Mouse (Mus musculus) yolk sac, embryonic 10.5 days (tissue): ENCODE data around the gene Stra6l.
A peak's percentile ranks its signal among the peaks of the same experiment; 100 is the strongest.

Source experiments
- DNase-seq: peaks from one replicate; pipeline ENCODE4 v3.0.0-alpha.2; 2017; ENCODE audit warnings: low spot score

The Stra6l gene

GRCm38 (mm10) chr4:45844355-45844754 is 4.1 kb upstream of the Stra6l start:
- DNase-seq = peak; percentile 21

GRCm38 (mm10) chr4:45846263-45846662 is 2.2 kb upstream of the Stra6l start:
- no peak for DNase-seq

GRCm38 (mm10) chr4:45848825-45849156 is 327 bp downstream of the Stra6l start:
- peak; percentile 63 for DNase-seq

- no peak for DNase-seq
Observed at GRCm38 (mm10) chr4:45849419-45849818, 955 bp downstream of the Stra6l start.

GRCm38 (mm10) chr4:45851640-45852051 is 3.2 kb downstream of the Stra6l start:
- DNase-seq = peak; percentile 82

GRCm38 (mm10) chr4:45853496-45854246 is 5.2 kb downstream of the Stra6l start:
- no peak for DNase-seq

GRCm38 (mm10) chr4:45855803-45856424 is 7.5 kb downstream of the Stra6l start:
- DNase-seq = peak; percentile 55

- DNase-seq = no peak
Observed at GRCm38 (mm10) chr4:45861160-45861559, 12.7 kb downstream of the Stra6l start.

GRCm38 (mm10) chr4:45867416-45867815 is 19.0 kb downstream of the Stra6l start:
- no peak for DNase-seq

GRCm38 (mm10) chr4:45869021-45869815 is 20.8 kb downstream of the Stra6l start:
- no peak for DNase-seq

- no peak for DNase-seq
Observed at GRCm38 (mm10) chr4:45872147-45872546, 23.7 kb downstream of the Stra6l start.

- DNase-seq = no peak
Observed at GRCm38 (mm10) chr4:45878929-45879328, 30.5 kb downstream of the Stra6l start.

GRCm38 (mm10) chr4:45882521-45882920 is 34.1 kb downstream of the Stra6l start:
- no peak for DNase-seq

GRCm38 (mm10) chr4:45883250-45883649 is 34.8 kb downstream of the Stra6l start:
- no peak for DNase-seq

- no peak for DNase-seq
Observed at GRCm38 (mm10) chr4:45889487-45889886, 41.0 kb downstream of the Stra6l start.

- peak; percentile 75 for DNase-seq
Observed at GRCm38 (mm10) chr4:45890066-45890761, 41.8 kb downstream of the Stra6l start, which contains the start of gene Ccdc180. Gene Ccdc180, plus strand, starts transcription at chr4:45890303.

- DNase-seq = no peak
Observed at GRCm38 (mm10) chr4:45896425-45897081, 48.1 kb downstream of the Stra6l start.

GRCm38 (mm10) chr4:45898413-45898812 is 49.9 kb downstream of the Stra6l start:
- no peak for DNase-seq

GRCm38 (mm10) chr4:45909256-45909655 is 60.8 kb downstream of the Stra6l start:
- no peak for DNase-seq

- no peak for DNase-seq
Observed at GRCm38 (mm10) chr4:45909924-45910323, 61.5 kb downstream of the Stra6l start.

- no peak for DNase-seq
Observed at GRCm38 (mm10) chr4:45911256-45911655, 62.8 kb downstream of the Stra6l start.

GRCm38 (mm10) chr4:45911876-45912275 is 63.4 kb downstream of the Stra6l start:
- DNase-seq = no peak
